Mouse (Mus musculus) cerebellum, adult 8-10 months (tissue): ENCODE results near the gene Zkscan3.
A peak's percentile ranks its signal among the peaks of the same experiment; 100 is the strongest.

Experiments used
- DNase-seq: peaks from one replicate; pipeline ENCODE4 v3.0.0; 2022

Gene Zkscan3

GRCm38 (mm10) chr13:21396048-21396447 is 6.5 kb downstream of the Zkscan3 start:
- DNase-seq: peak; percentile 18

DNA sequence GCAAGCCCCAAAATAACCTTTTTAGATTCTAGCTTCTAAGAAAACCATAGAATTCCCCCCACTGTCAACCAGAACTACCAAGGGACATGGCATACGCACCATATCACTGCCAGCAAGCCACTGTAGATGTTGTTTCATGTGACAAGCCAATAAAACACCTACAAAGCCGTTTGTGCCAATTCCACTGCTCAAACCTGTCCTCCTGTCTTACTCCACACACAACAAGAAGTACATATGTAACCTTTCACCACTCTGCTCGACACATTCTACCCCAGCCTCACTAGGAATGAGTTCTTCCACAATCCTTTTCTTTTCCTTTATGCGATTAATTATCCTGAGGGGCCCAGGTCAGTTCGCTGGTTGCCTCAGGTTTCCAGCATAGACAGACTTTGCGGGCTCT is 6.9 kb downstream of the Zkscan3 start:
- no peak for DNase-seq

GRCm38 (mm10) chr13:21395211-21395610 is 7.3 kb downstream of the Zkscan3 start:
- no peak for DNase-seq

GRCm38 (mm10) chr13:21377773-21378172 is 24.8 kb downstream of the Zkscan3 start:
- no peak for DNase-seq

GRCm38 (mm10) chr13:21372700-21373099 is 29.9 kb downstream of the Zkscan3 start:
- no peak for DNase-seq

- DNase-seq: no peak
Observed at GRCm38 (mm10) chr13:21366635-21367034, 35.9 kb downstream of the Zkscan3 start.

- DNase-seq: peak; percentile 18
Observed at GRCm38 (mm10) chr13:21363719-21364118, 38.8 kb downstream of the Zkscan3 start.

DNA sequence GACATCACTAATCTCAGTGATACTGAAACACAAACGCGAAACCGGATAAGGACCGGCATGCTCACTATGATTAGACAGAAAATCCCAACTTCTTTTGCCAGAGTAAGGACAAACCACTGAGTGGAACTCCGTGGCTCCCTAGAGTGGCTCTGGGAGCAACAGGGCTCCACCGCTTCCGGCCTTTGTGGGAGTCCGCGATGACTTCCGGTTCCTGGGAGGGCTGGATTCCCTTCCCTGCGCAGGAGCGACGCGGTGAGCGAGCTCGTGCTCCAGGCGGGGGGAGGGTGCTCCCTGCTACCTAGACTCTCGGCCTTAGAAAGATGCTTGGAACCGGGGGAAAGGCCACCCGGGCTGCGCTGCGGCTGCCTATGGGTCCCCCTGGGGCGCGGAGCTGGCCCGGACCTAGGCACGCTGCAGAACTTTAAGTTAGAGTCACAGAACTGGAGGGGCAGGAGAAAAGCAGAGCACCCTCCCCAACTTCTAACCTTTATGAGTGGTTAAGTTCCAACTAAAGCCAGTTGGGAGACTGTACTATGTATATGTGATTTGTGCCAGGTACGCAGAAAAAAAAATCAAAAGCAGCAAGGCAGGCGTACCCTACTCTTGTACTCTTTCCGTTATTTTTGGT is 39.8 kb downstream of the Zkscan3 start, which contains the start of gene Zscan12:
Zscan12 (plus strand) TSS at position 200 of the 628 bp plus-strand sequence.
- peak; percentile 85 for DNase-seq

GRCm38 (mm10) chr13:21350593-21350992 is 52.0 kb downstream of the Zkscan3 start:
- DNase-seq: no peak

DNA sequence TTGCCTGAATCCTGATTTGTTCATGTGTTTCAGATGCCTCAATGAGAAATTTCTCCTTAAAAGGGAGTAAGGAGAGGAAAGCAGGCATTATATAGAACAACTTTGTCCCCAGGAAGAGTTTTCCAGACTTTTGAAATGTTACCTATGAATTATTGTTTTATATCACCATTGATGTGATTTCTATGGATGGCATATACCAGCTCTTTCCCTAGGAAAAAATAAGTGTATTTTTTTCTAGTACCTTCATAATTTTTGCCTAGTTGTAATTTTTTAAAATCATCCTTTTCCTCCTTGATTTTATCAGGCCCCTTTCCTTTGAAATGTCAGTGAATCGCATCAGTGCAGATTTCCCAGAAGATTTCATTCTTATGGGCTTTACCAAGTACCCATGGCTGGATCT is 55.9 kb downstream of the Zkscan3 start, which contains the start of gene Olfr1367:
Olfr1367 (plus strand) TSS at position 301 of the 400 bp plus-strand sequence.
- DNase-seq: no peak
